Mouse (Mus musculus) kidney, embryonic 15.5 days (tissue): ENCODE measurements around the gene Bdkrb1. TPM values are rescaled to one million over a fixed set of nuclear protein-coding genes. Genes with fewer than 3 reads are reported as not detected.

Experiments used
- ATAC-seq: fragments of 200-750 bp; cut with Nextera tagmentation; replicated peaks from 2 replicates; pipeline ENCODE4 v1.8.0; 2017; ENCODE audit warnings: moderate TSS enrichment; ENCODE audit not compliant: low FRiP score
- H3K27ac ChIP-seq: fragments of 300-500 bp; sonication (generic); 2 replicates; pipeline ENCODE4 v1.5.1; 2015; ENCODE audit warnings: mild to moderate bottlenecking, inconsistent platforms
- H3K27me3 ChIP-seq: fragments of 300-500 bp; sonication (generic); 2 replicates; pipeline ENCODE4 v1.6.1; 2015; ENCODE audit warnings: inconsistent platforms
- H3K36me3 ChIP-seq: fragments of 300-500 bp; sonication (generic); 2 replicates; pipeline ENCODE4 v1.6.1; 2015; ENCODE audit warnings: inconsistent platforms
- H3K4me1 ChIP-seq: fragments of 300-500 bp; sonication (generic); 2 replicates; pipeline ENCODE4 v1.6.1; 2015; ENCODE audit warnings: inconsistent platforms
- H3K4me2 ChIP-seq: fragments of 300-500 bp; sonication (generic); 2 replicates; pipeline ENCODE4 v1.6.1; 2015; ENCODE audit warnings: moderate library complexity, mild to moderate bottlenecking, inconsistent platforms
- H3K4me3 ChIP-seq: fragments of 300-500 bp; sonication (generic); replicated peaks from 2 replicates; pipeline ENCODE4 v1.5.1; 2015; ENCODE audit warnings: mild to moderate bottlenecking, inconsistent platforms
- H3K9ac ChIP-seq: fragments of 300-500 bp; sonication (generic); 2 replicates; pipeline ENCODE4 v1.6.1; 2015; ENCODE audit warnings: mild to moderate bottlenecking, inconsistent platforms
- H3K9me3 ChIP-seq: fragments of 300-500 bp; sonication (generic); replicated peaks from 2 replicates; pipeline ENCODE4 v1.6.1; 2016; ENCODE audit warnings: inconsistent platforms
- WGBS: fragments of 180-500 bp; shearing (Covaris S2); methylation state at CpG from one replicate; pipeline ENCODE4 v1.1.7; 2015; ENCODE audit warnings: mixed read lengths; 5-methylcytosine and 5-hydroxymethylcytosine counted together
- polyA plus RNA-seq: library from polyadenylated mRNA; unstranded; fragments of >200 nt; fragmentation: Nextera tagmentation; extraction: Ambion mirVana; gene quantifications from 2 replicates; pipeline ENCODE4 v1.2.1, GENCODE M21; 2015

Bdkrb1 gene
- polyA plus RNA-seq, 1 experiment from 2014 or later = 0.12 TPM

- H3K4me3 ChIP-seq = no peak overlapping the region
- ATAC-seq = no peak
- no peaks in the 10 kb centered on the region for H3K4me1 ChIP-seq
- H3K27ac ChIP-seq = no peak overlapping the region
- no peak overlapping the region for H3K9ac ChIP-seq
- no peak overlapping the region for H3K4me2 ChIP-seq
- peaks cover 99% of the 10 kb centered on the region for H3K36me3 ChIP-seq
- WGBS = 92% methylated on average over 11 of the region's 11 CpGs
- H3K27me3 ChIP-seq = no peaks in the 10 kb centered on the region
- no peaks in the 10 kb centered on the region for H3K9me3 ChIP-seq
Observed at GRCm38 (mm10) chr12:105642770-105643321, 40.0 kb downstream of the Bdkrb1 start.

Other genes with a start within 250 kb of the Bdkrb1 start
- 1.4 and 1.7 TPM in 2 replicates for gene D430019H16Rik, start 149.2 kb upstream of the Bdkrb1 start, polyA plus RNA-seq
- gene Bdkrb2, start 39.9 kb upstream of the Bdkrb1 start, polyA plus RNA-seq = 1.1 and 1.6 TPM in 2 replicates
- 26.8 and 28.4 TPM in 2 replicates for gene Gskip, start 81.7 kb downstream of the Bdkrb1 start, polyA plus RNA-seq
- gene Atg2b, start 82.1 kb downstream of the Bdkrb1 start, polyA plus RNA-seq = 10.0 and 12.7 TPM in 2 replicates
- gene Ak7, start 102.9 kb downstream of the Bdkrb1 start, polyA plus RNA-seq = 0.62 and 0.68 TPM in 2 replicates
- gene Papola, start 181.6 kb downstream of the Bdkrb1 start, polyA plus RNA-seq = 209 and 228 TPM in 2 replicates